Mouse (Mus musculus) embryonic facial prominence, embryonic 12.5 days (tissue): Measurements from ENCODE around the gene Nbea. TPM values are rescaled to one million over a fixed set of nuclear protein-coding genes. Genes with fewer than 3 reads are reported as not detected.
"Not testable (repeated sequence)": the region's sequence is repeated elsewhere in the genome, so short reads cannot be mapped to it uniquely, and the experiment has no call there.

Experiments
- ATAC-seq: fragments of 200-750 bp; cut with Nextera tagmentation; 2 replicates; pipeline ENCODE4 v1.8.0; 2017; ENCODE audit not compliant: insufficient number of reproducible peaks, insufficient read depth, low FRiP score, low TSS enrichment
- H3K27ac ChIP-seq: fragments of 300-500 bp; sonication (generic); 2 replicates; pipeline ENCODE4 v1.5.1; 2016; ENCODE audit warnings: mild to moderate bottlenecking
- H3K27me3 ChIP-seq: fragments of 300-500 bp; sonication (generic); 2 replicates; pipeline ENCODE4 v1.6.1; 2016; ENCODE audit warnings: mild to moderate bottlenecking, moderate library complexity
- H3K36me3 ChIP-seq: fragments of 300-500 bp; sonication (generic); 2 replicates; pipeline ENCODE4 v1.6.1; 2016; ENCODE audit warnings: mild to moderate bottlenecking
- H3K4me1 ChIP-seq: fragments of 300-500 bp; sonication (generic); 2 replicates; pipeline ENCODE4 v1.6.1; 2016
- H3K4me2 ChIP-seq: fragments of 300-500 bp; sonication (generic); replicated peaks from 2 replicates; pipeline ENCODE4 v1.6.1; 2016; ENCODE audit warnings: mild to moderate bottlenecking, moderate library complexity
- H3K4me3 ChIP-seq: fragments of 300-500 bp; sonication (generic); 2 replicates; pipeline ENCODE4 v1.5.1; 2016; ENCODE audit warnings: mild to moderate bottlenecking
- H3K9ac ChIP-seq: fragments of 300-500 bp; sonication (generic); 2 replicates; pipeline ENCODE4 v1.6.1; 2016; ENCODE audit warnings: mild to moderate bottlenecking, moderate library complexity
- H3K9me3 ChIP-seq: fragments of 300-500 bp; sonication (generic); 2 replicates; pipeline ENCODE4 v1.6.1; 2016; ENCODE audit warnings: mild to moderate bottlenecking, moderate library complexity
- whole genome bisulfite sequencing: fragments of 180-500 bp; shearing (Covaris S2); methylation state at CpG from one replicate; pipeline ENCODE4 v1.1.7; 2016; 5-methylcytosine and 5-hydroxymethylcytosine counted together
- polyA plus RNA-seq: library from polyadenylated mRNA; unstranded; fragments of >200 nt; fragmentation: Nextera tagmentation; extraction: Ambion mirVana; gene quantifications from 2 replicates; pipeline ENCODE4 v1.2.1, GENCODE M21; 2016

Gene Nbea
- polyA plus RNA-seq, 1 experiment from 2014 or later, result 24.2 TPM

- H3K27me3 ChIP-seq, result no peaks in the 10 kb centered on the region
- no peaks in the 10 kb centered on the region for H3K9me3 ChIP-seq
- 0 out of 2 replicates have a peak overlapping the region, but pooled peaks have one; percentile 17 for H3K27ac ChIP-seq
- H3K9ac ChIP-seq, result no peak overlapping the region
- 85% methylated on average over 6 of the region's 6 CpGs for WGBS
- H3K4me1 ChIP-seq, result peaks cover 25% of the 10 kb centered on the region
- H3K36me3 ChIP-seq, result peaks cover 6% of the 10 kb centered on the region; the same call in 1 of the 2 replicates
- no peak overlapping the region for H3K4me2 ChIP-seq
- ATAC-seq, result no peak
- no peak overlapping the region for H3K4me3 ChIP-seq
Measured at GRCm38 (mm10) chr3:55647176-55647575, 536.3 kb downstream of the Nbea start.

DNA sequence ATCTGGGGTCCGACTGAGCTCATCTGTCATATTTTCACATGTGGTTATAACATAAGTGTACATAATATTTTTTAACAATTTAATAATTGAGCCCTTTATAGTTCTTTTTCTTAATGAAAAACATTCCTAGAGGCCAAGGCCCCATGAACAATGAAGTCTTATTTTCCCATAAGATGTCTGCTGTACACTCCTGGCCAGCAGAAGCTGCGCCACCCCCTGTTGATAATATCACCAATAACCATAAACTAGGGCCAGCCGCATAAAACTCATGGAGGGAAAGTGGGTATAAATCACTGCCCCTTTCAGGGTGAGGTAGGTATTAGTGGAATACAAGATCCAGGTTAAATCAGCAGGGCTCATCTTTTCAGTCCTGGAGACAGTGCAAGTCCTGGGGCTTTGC lies 537.1 kb downstream of the Nbea start:
- 56% methylated on average over 3 of the region's 3 CpGs for WGBS
- peaks cover 25% of the 10 kb centered on the region for H3K4me1 ChIP-seq
- ATAC-seq, result no peak
- H3K9me3 ChIP-seq, result no peaks in the 10 kb centered on the region
- H3K4me2 ChIP-seq, result no peak overlapping the region
- no peak overlapping the region for H3K27ac ChIP-seq
- peaks cover 6% of the 10 kb centered on the region; the same call in 1 of the 2 replicates for H3K36me3 ChIP-seq
- H3K27me3 ChIP-seq, result no peaks in the 10 kb centered on the region
- H3K4me3 ChIP-seq, result no peak overlapping the region
- H3K9ac ChIP-seq, result no peak overlapping the region

DNA sequence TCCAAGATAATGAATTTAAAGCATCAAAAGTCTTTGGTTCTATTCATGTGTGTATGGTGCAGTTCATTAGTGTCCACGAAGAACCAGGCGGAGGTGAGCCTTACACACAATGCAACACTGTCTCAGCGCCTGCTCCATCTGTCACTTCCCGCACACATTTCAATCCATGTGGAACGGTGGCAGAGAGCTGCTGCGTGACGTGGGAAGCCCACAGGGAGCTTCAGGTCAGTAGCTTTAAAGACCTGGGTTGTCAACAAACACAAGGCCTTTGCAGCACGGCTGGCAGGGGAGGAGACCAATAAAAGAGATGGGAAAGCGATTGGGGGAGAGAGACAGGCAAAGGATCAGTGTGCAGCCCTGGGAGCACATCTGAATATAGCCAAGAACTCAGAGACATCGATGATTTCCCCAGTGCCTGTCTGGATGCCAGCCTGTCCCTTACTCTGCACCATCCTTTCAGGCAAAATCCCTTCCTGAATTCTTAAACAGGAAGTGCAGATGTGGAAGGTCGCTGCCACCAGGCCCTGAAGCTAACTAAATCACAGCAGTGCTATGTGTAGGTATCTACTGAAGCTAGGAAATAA lies 539.4 kb downstream of the Nbea start:
- no peak overlapping the region for H3K4me3 ChIP-seq
- ATAC-seq, result no peak
- no peaks in the 10 kb centered on the region for H3K9me3 ChIP-seq
- 67% methylated on average over 11 of the region's 11 CpGs for WGBS
- H3K36me3 ChIP-seq, result peaks cover 6% of the 10 kb centered on the region; the same call in 1 of the 2 replicates
- no peaks in the 10 kb centered on the region for H3K27me3 ChIP-seq
- no peak overlapping the region for H3K9ac ChIP-seq
- H3K4me2 ChIP-seq, result no peak overlapping the region
- no peak overlapping the region for H3K27ac ChIP-seq
- peaks cover 22% of the 10 kb centered on the region for H3K4me1 ChIP-seq

DNA sequence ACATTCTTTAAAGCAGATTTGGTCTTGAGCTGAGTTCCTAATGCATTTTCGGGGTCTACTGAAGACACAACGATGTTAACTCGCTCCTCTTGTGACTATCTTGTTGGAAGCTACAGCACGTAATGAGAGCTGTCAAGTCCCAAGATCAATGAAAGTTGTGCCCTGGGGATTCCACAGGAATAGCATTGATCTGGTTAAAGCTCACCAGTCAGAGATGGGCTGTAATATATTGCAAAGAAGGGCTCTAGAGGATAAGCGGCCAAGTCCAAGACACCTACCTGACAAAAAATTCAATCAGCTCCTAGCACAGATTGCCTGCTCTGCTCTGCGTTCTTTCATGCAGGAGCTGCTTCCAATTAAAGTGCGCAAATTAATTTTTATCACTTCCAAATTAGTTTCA lies 545.8 kb downstream of the Nbea start:
- no peak overlapping the region for H3K4me2 ChIP-seq
- no peaks in the 10 kb centered on the region for H3K4me1 ChIP-seq
- H3K27me3 ChIP-seq, result no peaks in the 10 kb centered on the region
- no peaks in the 10 kb centered on the region for H3K9me3 ChIP-seq
- 85% methylated on average over 7 of the region's 7 CpGs for WGBS
- no peak overlapping the region for H3K9ac ChIP-seq
- H3K36me3 ChIP-seq, result peaks cover 2% of the 10 kb centered on the region; the same call in 1 of the 2 replicates
- H3K27ac ChIP-seq, result no peak overlapping the region
- ATAC-seq, result no peak
- no peak overlapping the region for H3K4me3 ChIP-seq

- Histone ChIP-seq H3K27ac (no peak overlapping the region), H3K4me2 (no peak overlapping the region), H3K9me3 (no peaks in the 10 kb centered on the region), H3K36me3 (peaks cover 4% of the 10 kb centered on the region; the same call in 1 of the 2 replicates), H3K4me1 (no peaks in the 10 kb centered on the region), H3K27me3 (no peaks in the 10 kb centered on the region), H3K4me3 (no peak overlapping the region), H3K9ac (no peak overlapping the region)
- no peak for ATAC-seq
- 47% methylated on average over 8 of the region's 8 CpGs for WGBS
Measured at GRCm38 (mm10) chr3:55635542-55636172, 547.8 kb downstream of the Nbea start.

DNA sequence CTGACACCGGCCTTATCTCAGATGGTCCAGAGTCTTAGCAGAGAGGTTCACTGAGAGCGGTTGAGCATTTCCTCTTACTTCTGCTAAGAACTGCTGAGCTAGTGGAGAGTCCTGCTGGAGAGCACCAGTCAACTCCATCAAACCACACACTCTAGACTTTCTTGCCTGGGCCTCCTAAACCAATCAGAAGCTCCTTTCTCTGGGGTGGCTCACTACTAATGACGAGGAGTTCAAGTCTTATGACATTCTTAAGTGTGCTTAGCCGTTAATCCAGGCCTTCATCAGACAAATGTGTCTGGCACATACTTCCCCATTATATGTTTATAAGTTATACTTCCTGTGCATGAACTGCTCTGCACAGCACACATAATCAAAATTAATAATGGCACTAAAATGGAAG lies 556.4 kb downstream of the Nbea start:
- Histone ChIP-seq H3K36me3 (peaks cover 30% of the 10 kb centered on the region), H3K27me3 (no peaks in the 10 kb centered on the region), H3K9me3 (no peaks in the 10 kb centered on the region), H3K4me1 (no peaks in the 10 kb centered on the region), H3K4me3 (no peak overlapping the region), H3K27ac (no peak overlapping the region), H3K9ac (no peak overlapping the region), H3K4me2 (no peak overlapping the region)
- ATAC-seq, result no peak
- WGBS, result 91% methylated on average over 4 of the region's 4 CpGs

GRCm38 (mm10) chr3:55621958-55622357 lies 561.5 kb downstream of the Nbea start:
- not testable (repeated sequence) for H3K4me2 ChIP-seq, H3K27ac ChIP-seq, ATAC-seq, H3K9ac ChIP-seq, H3K27me3 ChIP-seq, H3K36me3 ChIP-seq, H3K9me3 ChIP-seq, H3K4me3 ChIP-seq, H3K4me1 ChIP-seq
- WGBS, result 93% methylated on average over 3 of the region's 3 CpGs

DNA sequence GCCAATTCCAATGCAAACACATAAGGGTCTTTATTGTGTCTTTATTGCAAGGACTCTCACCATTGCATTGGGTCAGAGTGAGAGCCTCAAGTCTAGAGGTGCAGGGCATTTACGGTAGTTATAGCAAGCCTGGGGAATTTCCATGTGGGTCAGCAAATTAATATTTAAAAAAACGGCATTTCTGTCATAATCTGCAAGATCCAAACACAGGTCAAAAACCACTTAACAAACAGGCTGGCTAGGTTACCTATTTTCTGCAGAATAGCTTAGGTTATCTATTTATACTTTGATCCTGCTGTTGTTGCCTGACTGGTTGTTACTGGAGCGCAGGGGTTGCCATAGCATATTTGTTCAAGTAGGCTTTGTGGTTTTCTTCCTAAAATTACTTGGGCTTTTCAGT lies 565.1 kb downstream of the Nbea start:
- ATAC-seq, result no peak
- H3K4me1 ChIP-seq, result peaks cover 2% of the 10 kb centered on the region; the same call in 1 of the 2 replicates
- H3K4me3 ChIP-seq, result no peak overlapping the region
- H3K9ac ChIP-seq, result no peak overlapping the region
- H3K27ac ChIP-seq, result no peak overlapping the region
- H3K9me3 ChIP-seq, result no peaks in the 10 kb centered on the region
- H3K4me2 ChIP-seq, result no peak overlapping the region
- no peaks in the 10 kb centered on the region for H3K27me3 ChIP-seq
- 87% methylated on average over 3 of the region's 3 CpGs for WGBS
- H3K36me3 ChIP-seq, result no peaks in the 10 kb centered on the region

GRCm38 (mm10) chr3:55612459-55613115 lies 570.9 kb downstream of the Nbea start:
- ATAC-seq, result peak; percentile 87
- H3K9ac ChIP-seq, result no peak overlapping the region

DNA sequence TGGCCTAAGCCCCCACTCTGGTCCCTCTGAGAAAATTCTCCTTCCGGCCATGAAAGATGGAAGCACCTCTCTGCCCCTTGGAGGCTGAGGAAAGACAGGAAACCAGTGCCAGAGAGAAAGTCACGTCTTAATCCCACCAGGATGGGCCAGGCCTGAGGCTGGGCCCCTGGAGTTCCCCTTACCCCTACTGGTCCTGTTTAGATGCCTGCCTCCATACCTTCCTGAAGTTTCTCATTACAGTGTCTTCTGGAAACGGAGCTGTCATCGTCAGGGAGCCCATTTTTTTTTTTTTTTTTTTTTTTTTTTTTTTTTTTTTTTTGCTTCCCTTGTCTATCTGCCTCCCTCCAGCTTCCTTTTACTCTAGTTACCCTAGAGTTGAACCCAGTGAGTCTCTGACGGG lies 571.5 kb downstream of the Nbea start:
- Histone ChIP-seq H3K27ac (peak overlapping the region; percentile 88), H3K27me3 (no peaks in the 10 kb centered on the region), H3K4me1 (peaks cover 20% of the 10 kb centered on the region; the same call in 1 of the 2 replicates), H3K9ac (no peak overlapping the region), H3K36me3 (no peaks in the 10 kb centered on the region), H3K9me3 (no peaks in the 10 kb centered on the region), H3K4me2 (no peak overlapping the region; the same call in 1 of the 2 replicates), H3K4me3 (no peak overlapping the region)
- 0 out of 2 replicates have a peak, but pooled peaks have one; percentile 64 for ATAC-seq
- 25% methylated on average over 5 of the region's 5 CpGs for WGBS

More at GRCm38 (mm10) chr3:55612459-55613115, 570.9 kb downstream of the Nbea start:
- H3K9me3 ChIP-seq, result no peaks in the 10 kb centered on the region
- peaks cover 20% of the 10 kb centered on the region; the same call in 1 of the 2 replicates for H3K4me1 ChIP-seq
- no peak overlapping the region for H3K4me3 ChIP-seq
- H3K36me3 ChIP-seq, result no peaks in the 10 kb centered on the region
- H3K27ac ChIP-seq, result peak overlapping the region; percentile 88
- no peaks in the 10 kb centered on the region for H3K27me3 ChIP-seq
- peak overlapping the region; percentile 26 for H3K4me2 ChIP-seq
- WGBS, result 15% methylated on average over 5 of the region's 5 CpGs

DNA sequence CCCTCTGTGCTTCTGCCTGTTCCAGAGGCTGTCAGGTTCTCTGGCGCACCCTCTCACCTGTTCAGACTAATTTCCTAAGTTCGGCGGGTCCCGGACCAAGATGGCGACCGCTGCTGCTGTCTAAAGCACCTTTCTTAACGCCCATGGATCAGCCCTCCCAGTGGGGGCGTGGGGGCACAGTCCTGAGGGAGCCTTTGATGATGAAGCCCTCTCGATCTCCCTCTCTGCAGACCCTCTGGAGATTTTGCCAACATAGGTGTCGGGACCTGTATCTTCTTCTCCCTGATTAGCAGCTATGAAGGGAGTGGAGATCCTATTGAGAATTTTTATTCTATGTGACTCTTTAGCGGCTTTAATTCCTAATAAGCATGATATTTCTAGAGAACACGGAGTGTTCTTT lies 573.3 kb downstream of the Nbea start:
- Histone ChIP-seq H3K27ac (no peak overlapping the region), H3K9ac (no peak overlapping the region), H3K4me1 (peaks cover 20% of the 10 kb centered on the region; the same call in 1 of the 2 replicates), H3K36me3 (no peaks in the 10 kb centered on the region), H3K27me3 (no peaks in the 10 kb centered on the region), H3K4me2 (no peak overlapping the region), H3K4me3 (no peak overlapping the region), H3K9me3 (no peaks in the 10 kb centered on the region)
- ATAC-seq, result no peak
- WGBS, result 92% methylated on average over 12 of the region's 12 CpGs

GRCm38 (mm10) chr3:55600286-55600685 lies 583.2 kb downstream of the Nbea start:
- H3K27ac ChIP-seq, result peak overlapping the region; percentile 71
- ATAC-seq, result no peak
- no peak overlapping the region for H3K4me2 ChIP-seq
- WGBS, result 67% methylated on average over 2 of the region's 2 CpGs
- no peaks in the 10 kb centered on the region for H3K36me3 ChIP-seq
- no peak overlapping the region for H3K9ac ChIP-seq
- peaks cover 24% of the 10 kb centered on the region for H3K4me1 ChIP-seq
- no peak overlapping the region for H3K4me3 ChIP-seq
- H3K9me3 ChIP-seq, result no peaks in the 10 kb centered on the region
- no peaks in the 10 kb centered on the region for H3K27me3 ChIP-seq
